Mouse (Mus musculus) CH12.LX (cell line): ENCODE results near the gene Tex22.

Experiments
- CTCF ChIP-seq, 2 experiments: IDR thresholded peaks in 1 of 2; conservative IDR thresholded peaks in 1 of 2; 2 replicates each; pipeline ENCODE4 v1.5.1; 2011 to 2012; ENCODE audit warnings: low read depth in 2 of 2, low read length in 2 of 2, improper control_type of control experiment in 1 of 2, inconsistent platforms in 1 of 2, mild to moderate bottlenecking in 1 of 2, moderate library complexity in 1 of 2
- GABPA ChIP-seq: IDR thresholded peaks from 2 replicates; pipeline ENCODE4 v1.6.1; 2012; ENCODE audit warnings: low read depth, low read length, improper control_type of control experiment, inconsistent platforms; ENCODE audit not compliant: insufficient replicate concordance
- POLR2A ChIP-seq: IDR thresholded peaks from 2 replicates; pipeline ENCODE4 v1.6.1; 2011; ENCODE audit warnings: low read depth, mild to moderate bottlenecking, improper control_type of control experiment, low read length
- RCOR1 ChIP-seq: conservative IDR thresholded peaks from 2 replicates; pipeline ENCODE4 v1.6.1; 2012; ENCODE audit warnings: low read depth, mild to moderate bottlenecking, inconsistent platforms, low read length, improper control_type of control experiment
- SMC3 ChIP-seq: IDR thresholded peaks from 2 replicates; pipeline ENCODE4 v1.6.1; 2011; ENCODE audit warnings: low read depth, low read length, improper control_type of control experiment
- ZC3H11A ChIP-seq: IDR thresholded peaks from 2 replicates; pipeline ENCODE4 v1.6.1; 2012; ENCODE audit warnings: low read depth, mild to moderate bottlenecking, inconsistent platforms, low read length, improper control_type of control experiment

DNA sequence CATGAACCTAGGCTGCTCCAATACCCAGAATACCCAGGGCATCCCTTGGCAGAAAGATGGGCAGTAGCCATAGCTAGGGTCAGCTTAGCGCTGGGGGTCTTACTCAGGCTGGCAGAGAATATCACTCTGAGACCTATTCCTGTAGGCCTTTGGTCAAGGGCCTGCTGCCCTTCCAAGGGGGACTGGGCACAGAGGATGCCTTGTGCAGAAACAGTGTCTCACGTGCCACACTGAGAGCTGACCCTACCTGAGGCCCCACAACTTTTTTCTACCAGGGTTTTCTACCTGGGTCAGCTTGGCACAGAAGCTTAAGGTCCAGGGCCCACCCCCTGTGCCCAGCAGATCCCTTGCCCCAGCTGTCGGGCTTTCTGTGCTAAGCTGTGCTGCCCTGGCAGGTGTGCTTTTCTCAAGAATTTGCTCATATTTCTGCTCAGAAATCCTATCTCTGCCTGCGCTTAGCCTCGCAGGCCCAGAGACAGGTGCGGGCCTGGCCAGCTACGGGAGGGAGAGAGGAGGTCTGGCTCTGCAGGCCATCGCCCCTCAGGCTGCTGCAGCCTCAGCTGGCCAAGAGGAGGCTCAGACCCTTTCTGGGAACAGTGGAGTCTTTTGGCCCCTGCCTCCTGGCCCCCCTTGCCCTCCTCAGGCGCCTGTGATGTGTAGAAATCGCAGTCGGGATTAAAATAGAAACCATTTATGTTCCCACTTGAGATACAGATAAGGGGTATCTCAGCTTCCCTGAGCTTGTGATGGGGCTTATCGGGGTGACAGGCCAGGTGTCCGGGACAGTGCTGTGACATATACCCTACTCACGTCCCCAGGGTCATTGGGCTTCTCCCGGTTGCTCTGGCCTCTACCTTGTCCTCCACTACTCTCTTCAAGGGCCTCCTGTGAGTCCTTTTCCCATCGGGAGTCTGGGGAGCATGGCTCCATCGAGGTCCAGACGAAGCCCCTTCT lies 63.2 kb downstream of the Tex22 start:
- TF ChIP-seq ZC3H11A (no peak), CTCF (conservative IDR thresholded peaks at IDR 0.05 in 1 of 2, IDR thresholded peaks at IDR 0.05 in 1 of 2; ENCODE audit: low read depth in 2 of 2, low read length in 2 of 2) (no peak), POLR2A (no peak), GABPA (no peak), SMC3 (no peak), RCOR1 (no peak)
